Mouse (Mus musculus): ENCODE results near the gene Btbd18. TPM values are rescaled to one million over a fixed set of nuclear protein-coding genes. Genes with fewer than 3 reads are reported as not detected.

Gene Btbd18
- polyA plus RNA-seq, 1 experiment from 2014 or later, result 0.77 TPM

GRCm38 (mm10) chr2:84626366-84626975, 32.4 kb upstream of the Btbd18 start:
- H3K4me1 ChIP-seq (replicated peaks; ENCODE audit: control insufficient read depth, insufficient read depth, low read length), result no peaks in the 10 kb centered on the region; the same call in 1 of the 2 replicates
- H3K4me3 ChIP-seq (ENCODE audit: low read depth, low read length), result no peak overlapping the region
- DNase-seq (ENCODE audit: low spot score), result no peak
- WGBS, result 80% methylated on average over 7 of the region's 7 CpGs
- no peak for ATAC-seq (replicated peaks; ENCODE audit: low FRiP score)
- H3K27me3 ChIP-seq (ENCODE audit: control insufficient read depth, insufficient read depth, low read length), result no peaks in the 10 kb centered on the region
- no peaks in the 10 kb centered on the region for H3K9me3 ChIP-seq (ENCODE audit: control insufficient read depth, low read length)
- H3K36me3 ChIP-seq (ENCODE audit: control insufficient read depth, insufficient read depth, low read length), result no peaks in the 10 kb centered on the region
- no peak overlapping the region for H3K27ac ChIP-seq (ENCODE audit: low read depth, low read length)
- no peak overlapping the region for H3K9ac ChIP-seq (ENCODE audit: low read length)
- no peak overlapping the region for H3K4me2 ChIP-seq (ENCODE audit: low read depth, low read length, severe bottlenecking)

GRCm38 (mm10) chr2:84627036-84627435, 31.8 kb upstream of the Btbd18 start:
- Histone ChIP-seq H3K9me3 (ENCODE audit: control insufficient read depth, low read length) (no peaks in the 10 kb centered on the region), H3K4me3 (ENCODE audit: low read depth, low read length) (no peak overlapping the region), H3K27me3 (ENCODE audit: control insufficient read depth, insufficient read depth, low read length) (no peaks in the 10 kb centered on the region), H3K4me2 (ENCODE audit: low read depth, low read length, severe bottlenecking) (no peak overlapping the region), H3K4me1 (replicated peaks; ENCODE audit: control insufficient read depth, insufficient read depth, low read length) (no peaks in the 10 kb centered on the region; the same call in 1 of the 2 replicates), H3K27ac (ENCODE audit: low read depth, low read length) (no peak overlapping the region), H3K9ac (ENCODE audit: low read length) (no peak overlapping the region), H3K36me3 (ENCODE audit: control insufficient read depth, insufficient read depth, low read length) (no peaks in the 10 kb centered on the region)
- ATAC-seq (replicated peaks; ENCODE audit: low FRiP score) (0 out of 2 replicates have a peak, but pooled peaks have one; percentile 21), DNase-seq (ENCODE audit: low spot score) (no peak)
- WGBS, result 77% methylated on average over 3 of the region's 3 CpGs

GRCm38 (mm10) chr2:84632001-84632400, 26.9 kb upstream of the Btbd18 start:
- WGBS, result 100% methylated on average over 1 of the region's 1 CpGs
- Histone ChIP-seq H3K36me3 (ENCODE audit: control insufficient read depth, insufficient read depth, low read length) (no peaks in the 10 kb centered on the region), H3K4me1 (replicated peaks; ENCODE audit: control insufficient read depth, insufficient read depth, low read length) (peaks cover 12% of the 10 kb centered on the region), H3K9ac (ENCODE audit: low read length) (no peak overlapping the region), H3K9me3 (ENCODE audit: control insufficient read depth, low read length) (no peaks in the 10 kb centered on the region), H3K27me3 (ENCODE audit: control insufficient read depth, insufficient read depth, low read length) (no peaks in the 10 kb centered on the region), H3K4me3 (ENCODE audit: low read depth, low read length) (no peak overlapping the region), H3K4me2 (ENCODE audit: low read depth, low read length, severe bottlenecking) (no peak overlapping the region), H3K27ac (ENCODE audit: low read depth, low read length) (no peak overlapping the region)
- DNase-seq (ENCODE audit: low spot score) (no peak), ATAC-seq (replicated peaks; ENCODE audit: low FRiP score) (no peak)

GRCm38 (mm10) chr2:84632999-84633398, 25.9 kb upstream of the Btbd18 start:
- no peak for ATAC-seq (replicated peaks; ENCODE audit: low FRiP score)
- 12% methylated on average over 3 of the region's 3 CpGs for WGBS
- Histone ChIP-seq H3K4me2 (ENCODE audit: low read depth, low read length, severe bottlenecking) (no peak overlapping the region), H3K9me3 (ENCODE audit: control insufficient read depth, low read length) (no peaks in the 10 kb centered on the region), H3K27ac (ENCODE audit: low read depth, low read length) (no peak overlapping the region), H3K4me1 (replicated peaks; ENCODE audit: control insufficient read depth, insufficient read depth, low read length) (peaks cover 18% of the 10 kb centered on the region), H3K27me3 (ENCODE audit: control insufficient read depth, insufficient read depth, low read length) (no peaks in the 10 kb centered on the region), H3K4me3 (ENCODE audit: low read depth, low read length) (no peak overlapping the region), H3K9ac (ENCODE audit: low read length) (no peak overlapping the region), H3K36me3 (ENCODE audit: control insufficient read depth, insufficient read depth, low read length) (no peaks in the 10 kb centered on the region)
- DNase-seq (ENCODE audit: low spot score), result no peak

- no peak overlapping the region for H3K27ac ChIP-seq (ENCODE audit: low read depth, low read length)
- WGBS, result 87% methylated on average over 4 of the region's 4 CpGs
- H3K36me3 ChIP-seq (ENCODE audit: control insufficient read depth, insufficient read depth, low read length), result no peaks in the 10 kb centered on the region
- ATAC-seq (replicated peaks; ENCODE audit: low FRiP score) (no peak), DNase-seq (ENCODE audit: low spot score) (no peak)
- no peak overlapping the region for H3K4me3 ChIP-seq (ENCODE audit: low read depth, low read length)
- H3K4me2 ChIP-seq (ENCODE audit: low read depth, low read length, severe bottlenecking), result no peak overlapping the region
- H3K9me3 ChIP-seq (ENCODE audit: control insufficient read depth, low read length), result no peaks in the 10 kb centered on the region
- H3K4me1 ChIP-seq (replicated peaks; ENCODE audit: control insufficient read depth, insufficient read depth, low read length), result peaks cover 24% of the 10 kb centered on the region
- no peaks in the 10 kb centered on the region for H3K27me3 ChIP-seq (ENCODE audit: control insufficient read depth, insufficient read depth, low read length)
- no peak overlapping the region for H3K9ac ChIP-seq (ENCODE audit: low read length)
Observed at GRCm38 (mm10) chr2:84634006-84634405, 24.9 kb upstream of the Btbd18 start.

GRCm38 (mm10) chr2:84634934-84635482, 23.9 kb upstream of the Btbd18 start:
- peaks cover 24% of the 10 kb centered on the region for H3K4me1 ChIP-seq (replicated peaks; ENCODE audit: control insufficient read depth, insufficient read depth, low read length)
- H3K27ac ChIP-seq (ENCODE audit: low read depth, low read length), result peak overlapping the region; percentile 86
- 28% methylated on average over 4 of the region's 4 CpGs for WGBS
- no peaks in the 10 kb centered on the region for H3K9me3 ChIP-seq (ENCODE audit: control insufficient read depth, low read length)
- peak; percentile 45 for ATAC-seq (replicated peaks; ENCODE audit: low FRiP score)
- no peak for DNase-seq (ENCODE audit: low spot score)
- no peak overlapping the region for H3K4me3 ChIP-seq (ENCODE audit: low read depth, low read length)
- peak overlapping the region; percentile 33 for H3K4me2 ChIP-seq (ENCODE audit: low read depth, low read length, severe bottlenecking)
- no peaks in the 10 kb centered on the region for H3K36me3 ChIP-seq (ENCODE audit: control insufficient read depth, insufficient read depth, low read length)
- H3K9ac ChIP-seq (ENCODE audit: low read length), result peak overlapping the region; percentile 20; the same call in 1 of the 2 replicates
- H3K27me3 ChIP-seq (ENCODE audit: control insufficient read depth, insufficient read depth, low read length), result no peaks in the 10 kb centered on the region

- H3K4me3 ChIP-seq (ENCODE audit: low read depth, low read length), result no peak overlapping the region
- H3K36me3 ChIP-seq (ENCODE audit: control insufficient read depth, insufficient read depth, low read length), result no peaks in the 10 kb centered on the region
- no peaks in the 10 kb centered on the region for H3K9me3 ChIP-seq (ENCODE audit: control insufficient read depth, low read length)
- peak; percentile 93 for ATAC-seq (replicated peaks; ENCODE audit: low FRiP score)
- peaks cover 24% of the 10 kb centered on the region for H3K4me1 ChIP-seq (replicated peaks; ENCODE audit: control insufficient read depth, insufficient read depth, low read length)
- H3K27me3 ChIP-seq (ENCODE audit: control insufficient read depth, insufficient read depth, low read length), result no peaks in the 10 kb centered on the region
- WGBS, result 3% methylated on average over 2 of the region's 2 CpGs
- peak; percentile 84 for DNase-seq (ENCODE audit: low spot score)
- H3K9ac ChIP-seq (ENCODE audit: low read length), result no peak overlapping the region
- H3K4me2 ChIP-seq (ENCODE audit: low read depth, low read length, severe bottlenecking), result no peak overlapping the region
- H3K27ac ChIP-seq (ENCODE audit: low read depth, low read length), result peak overlapping the region; percentile 86
Observed at GRCm38 (mm10) chr2:84635611-84636010, 23.3 kb upstream of the Btbd18 start.

- no peak overlapping the region for H3K9ac ChIP-seq (ENCODE audit: low read length)
- no peaks in the 10 kb centered on the region for H3K27me3 ChIP-seq (ENCODE audit: control insufficient read depth, insufficient read depth, low read length)
- no peaks in the 10 kb centered on the region for H3K9me3 ChIP-seq (ENCODE audit: control insufficient read depth, low read length)
- DNase-seq (ENCODE audit: low spot score) (no peak), ATAC-seq (replicated peaks; ENCODE audit: low FRiP score) (no peak)
- WGBS, result 40% methylated on average over 8 of the region's 8 CpGs
- H3K27ac ChIP-seq (ENCODE audit: low read depth, low read length), result peak overlapping the region; percentile 86
- H3K4me1 ChIP-seq (replicated peaks; ENCODE audit: control insufficient read depth, insufficient read depth, low read length), result peaks cover 24% of the 10 kb centered on the region
- H3K36me3 ChIP-seq (ENCODE audit: control insufficient read depth, insufficient read depth, low read length), result no peaks in the 10 kb centered on the region
- H3K4me3 ChIP-seq (ENCODE audit: low read depth, low read length), result no peak overlapping the region
- H3K4me2 ChIP-seq (ENCODE audit: low read depth, low read length, severe bottlenecking), result no peak overlapping the region
Observed at GRCm38 (mm10) chr2:84636231-84636741, 22.6 kb upstream of the Btbd18 start.

All from forebrain, embryonic 11.5 days (tissue).